Mouse (Mus musculus) heart, postnatal 0 days (tissue): ENCODE results near the gene Ugt1a8.

ENCODE experiments used
- CTCF ChIP-seq: IDR thresholded peaks from 2 replicates; pipeline ENCODE4 v1.5.1; 2016; ENCODE audit warnings: antibody characterized with exemption, control low read depth, low read depth
- EP300 ChIP-seq: IDR thresholded peaks from 2 replicates; pipeline ENCODE4 v1.6.1; 2016; ENCODE audit warnings: antibody characterized with exemption, low read depth

GRCm38 (mm10) chr1:88231803-88232499, 144.3 kb downstream of the Ugt1a8 start:
- no peak for TF ChIP-seq CTCF
- TF ChIP-seq EP300, result no peak
